Mouse (Mus musculus) kidney, embryonic 15.5 days (tissue): Measurements from ENCODE around the gene Gpr179. TPM values are rescaled to one million over a fixed set of nuclear protein-coding genes. Genes with fewer than 3 reads are reported as not detected.

Experiments used
- ATAC-seq: fragments of 200-750 bp; cut with Nextera tagmentation; replicated peaks from 2 replicates; pipeline ENCODE4 v1.8.0; 2017; ENCODE audit warnings: moderate TSS enrichment; ENCODE audit not compliant: low FRiP score
- H3K27ac ChIP-seq: fragments of 300-500 bp; sonication (generic); 2 replicates; pipeline ENCODE4 v1.5.1; 2015; ENCODE audit warnings: mild to moderate bottlenecking, inconsistent platforms
- H3K27me3 ChIP-seq: fragments of 300-500 bp; sonication (generic); 2 replicates; pipeline ENCODE4 v1.6.1; 2015; ENCODE audit warnings: inconsistent platforms
- H3K36me3 ChIP-seq: fragments of 300-500 bp; sonication (generic); 2 replicates; pipeline ENCODE4 v1.6.1; 2015; ENCODE audit warnings: inconsistent platforms
- H3K4me1 ChIP-seq: fragments of 300-500 bp; sonication (generic); 2 replicates; pipeline ENCODE4 v1.6.1; 2015; ENCODE audit warnings: inconsistent platforms
- H3K4me2 ChIP-seq: fragments of 300-500 bp; sonication (generic); 2 replicates; pipeline ENCODE4 v1.6.1; 2015; ENCODE audit warnings: moderate library complexity, mild to moderate bottlenecking, inconsistent platforms
- H3K4me3 ChIP-seq: fragments of 300-500 bp; sonication (generic); replicated peaks from 2 replicates; pipeline ENCODE4 v1.5.1; 2015; ENCODE audit warnings: mild to moderate bottlenecking, inconsistent platforms
- H3K9ac ChIP-seq: fragments of 300-500 bp; sonication (generic); 2 replicates; pipeline ENCODE4 v1.6.1; 2015; ENCODE audit warnings: mild to moderate bottlenecking, inconsistent platforms
- H3K9me3 ChIP-seq: fragments of 300-500 bp; sonication (generic); replicated peaks from 2 replicates; pipeline ENCODE4 v1.6.1; 2016; ENCODE audit warnings: inconsistent platforms
- WGBS: fragments of 180-500 bp; shearing (Covaris S2); methylation state at CpG from one replicate; pipeline ENCODE4 v1.1.7; 2015; ENCODE audit warnings: mixed read lengths; 5-methylcytosine and 5-hydroxymethylcytosine counted together
- polyA plus RNA-seq: library from polyadenylated mRNA; unstranded; fragments of >200 nt; fragmentation: Nextera tagmentation; extraction: Ambion mirVana; gene quantifications from 2 replicates; pipeline ENCODE4 v1.2.1, GENCODE M21; 2015

Gpr179 gene
- 0.10 and 0.53 TPM in 2 replicates for polyA plus RNA-seq

DNA sequence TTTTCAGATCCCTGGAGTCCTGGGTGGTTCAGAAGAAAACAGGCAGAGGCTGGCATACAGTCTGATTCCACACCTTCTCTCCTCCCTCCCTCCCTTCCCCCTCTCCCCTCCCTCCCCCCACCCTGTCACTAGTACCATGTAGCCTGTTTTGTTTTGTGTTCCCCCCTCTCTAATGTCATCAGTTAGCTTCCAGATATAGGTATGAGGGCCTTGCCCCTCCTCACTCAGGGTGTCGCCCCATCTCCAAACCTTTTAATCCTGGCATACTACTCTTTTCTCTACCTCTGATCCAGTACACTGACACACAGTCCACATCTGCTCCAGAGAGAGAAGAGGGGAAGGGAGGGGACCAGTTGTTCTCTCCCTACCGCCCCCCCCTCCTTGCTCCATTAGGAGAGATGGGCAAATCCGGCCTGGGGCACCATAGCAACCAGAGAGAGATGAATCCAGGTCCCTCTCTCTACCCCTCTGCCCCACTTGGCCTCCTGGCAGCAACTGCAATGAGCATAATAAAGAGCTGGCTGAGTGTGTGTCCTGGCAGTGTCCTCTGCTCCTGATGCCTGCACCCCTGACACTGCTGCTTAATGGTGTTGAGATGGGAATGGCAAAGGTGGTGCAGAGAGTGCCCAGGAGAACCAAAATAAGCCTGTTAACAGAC lies at the start of gene Gpr179:
Gene Gpr179, minus strand, starts transcription at position 51 of the 658 bp plus-strand sequence.
- no peak within 1 kb of the TSS for H3K4me3 ChIP-seq
- H3K4me1 ChIP-seq, result peaks cover 25% of the 10 kb centered on the region
- no peak within 1 kb of the TSS for H3K27ac ChIP-seq
- no peaks in the 10 kb centered on the region for H3K36me3 ChIP-seq
- H3K9ac ChIP-seq, result no peak within 1 kb of the TSS
- no peaks in the 10 kb centered on the region for H3K9me3 ChIP-seq
- no peaks in the 10 kb centered on the region for H3K27me3 ChIP-seq
- 70% methylated on average over 3 of the region's 3 CpGs for WGBS
- no peak for ATAC-seq
- no peak within 1 kb of the TSS for H3K4me2 ChIP-seq

- no peak overlapping the region; the same call in 1 of the 2 replicates for H3K4me2 ChIP-seq
- ATAC-seq, result 0 out of 2 replicates have a peak, but pooled peaks have one; percentile 13
These were observed 49.2 kb upstream of the Gpr179 start for GRCm38 (mm10) chr11:97401082-97401481.

DNA sequence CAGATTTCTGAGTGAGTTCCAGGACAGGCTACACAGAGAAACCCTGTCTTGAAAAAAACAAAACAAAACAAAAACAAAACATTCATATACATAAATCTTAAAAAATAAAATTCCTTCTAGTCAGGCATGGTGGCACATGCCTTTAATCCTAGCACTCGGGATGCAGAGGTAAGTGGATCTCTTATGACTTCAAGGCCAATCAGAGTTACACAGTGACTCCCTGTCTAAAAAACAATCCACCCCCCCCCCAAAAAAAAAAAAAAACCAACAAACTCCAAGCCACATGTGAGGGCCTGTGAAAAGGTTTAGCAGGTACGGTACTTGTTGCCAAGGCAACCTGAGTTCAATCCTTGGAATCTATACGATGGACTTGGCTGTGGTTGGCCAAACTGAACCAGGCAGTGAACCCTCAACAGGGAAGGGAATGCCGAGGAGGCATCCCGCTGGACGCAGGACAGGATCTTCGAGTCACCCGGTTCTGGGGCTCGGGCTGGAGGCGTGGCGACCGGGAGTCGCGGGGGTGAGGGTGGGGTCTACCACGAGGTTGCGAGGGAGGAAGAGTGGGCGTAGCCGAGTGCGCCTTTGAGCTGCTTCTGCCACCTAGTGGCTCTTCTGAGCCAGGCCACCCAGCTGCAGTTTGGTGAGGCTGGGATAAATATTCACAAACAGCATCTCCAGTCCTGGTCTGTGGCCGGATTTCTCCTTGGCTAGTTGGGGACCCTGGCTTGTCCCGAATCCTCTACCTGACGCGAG lies 48.3 kb upstream of the Gpr179 start:
- peak; percentile 50 for ATAC-seq
- Histone ChIP-seq H3K4me2 (peak overlapping the region; percentile 76), H3K4me3 (peak overlapping the region; percentile 40), H3K27me3 (0 out of 2 replicates have a peak, but pooled peaks cover 6% of the 10 kb centered on the region), H3K36me3 (peaks cover 15% of the 10 kb centered on the region), H3K4me1 (peaks cover 36% of the 10 kb centered on the region), H3K9me3 (no peaks in the 10 kb centered on the region), H3K9ac (no peak overlapping the region), H3K27ac (no peak overlapping the region)
- WGBS, result 3% methylated on average over 23 of the region's 23 CpGs

More at GRCm38 (mm10) chr11:97401082-97401481, 49.2 kb upstream of the Gpr179 start:
- peaks cover 45% of the 10 kb centered on the region for H3K4me1 ChIP-seq
- H3K36me3 ChIP-seq, result peaks cover 6% of the 10 kb centered on the region
- no peak overlapping the region for H3K27ac ChIP-seq
- peaks cover 15% of the 10 kb centered on the region for H3K27me3 ChIP-seq
- H3K4me3 ChIP-seq, result no peak overlapping the region
- H3K9ac ChIP-seq, result no peak overlapping the region
- whole genome bisulfite sequencing, result 24% methylated on average over 6 of the region's 6 CpGs
- H3K9me3 ChIP-seq, result no peaks in the 10 kb centered on the region

- Histone ChIP-seq H3K27ac (0 out of 2 replicates have a peak overlapping the region, but pooled peaks have one; percentile 18), H3K27me3 (0 out of 2 replicates have a peak, but pooled peaks cover 6% of the 10 kb centered on the region), H3K9ac (no peak overlapping the region), H3K4me3 (no peak overlapping the region), H3K9me3 (no peaks in the 10 kb centered on the region), H3K4me2 (no peak overlapping the region), H3K36me3 (peaks cover 31% of the 10 kb centered on the region), H3K4me1 (peaks cover 31% of the 10 kb centered on the region)
- 44% methylated on average over 2 of the region's 2 CpGs for WGBS
- no peak for ATAC-seq
These were observed 46.6 kb upstream of the Gpr179 start for GRCm38 (mm10) chr11:97398506-97398905.

DNA sequence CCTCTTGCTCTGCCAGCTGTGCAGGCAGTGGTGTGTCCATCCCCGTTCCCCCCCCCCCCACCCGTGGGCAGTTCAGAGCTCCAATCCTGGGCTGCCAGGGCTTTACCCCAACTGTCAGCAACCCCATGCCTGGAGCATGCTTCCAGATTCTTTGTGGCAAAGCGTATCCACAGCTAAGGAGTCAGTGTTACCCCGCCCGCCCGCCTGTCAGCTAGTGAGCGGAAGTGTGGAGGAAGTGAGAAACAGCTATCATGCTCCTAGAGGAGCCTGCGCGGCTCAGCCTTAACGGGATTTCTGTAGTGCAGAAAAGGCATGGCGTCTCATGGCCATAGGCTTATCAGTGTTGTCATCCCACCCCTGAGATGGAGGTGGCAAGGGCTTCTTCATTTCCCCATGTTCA lies 42.3 kb upstream of the Gpr179 start:
- 63% methylated on average over 11 of the region's 11 CpGs for WGBS
- Histone ChIP-seq H3K9ac (no peak overlapping the region), H3K4me3 (no peak overlapping the region), H3K4me1 (peaks cover 30% of the 10 kb centered on the region), H3K27me3 (no peaks in the 10 kb centered on the region), H3K4me2 (no peak overlapping the region), H3K9me3 (no peaks in the 10 kb centered on the region), H3K27ac (0 out of 2 replicates have a peak overlapping the region, but pooled peaks have one; percentile 23), H3K36me3 (peaks cover 71% of the 10 kb centered on the region)
- 0 out of 2 replicates have a peak, but pooled peaks have one; percentile 27 for ATAC-seq

DNA sequence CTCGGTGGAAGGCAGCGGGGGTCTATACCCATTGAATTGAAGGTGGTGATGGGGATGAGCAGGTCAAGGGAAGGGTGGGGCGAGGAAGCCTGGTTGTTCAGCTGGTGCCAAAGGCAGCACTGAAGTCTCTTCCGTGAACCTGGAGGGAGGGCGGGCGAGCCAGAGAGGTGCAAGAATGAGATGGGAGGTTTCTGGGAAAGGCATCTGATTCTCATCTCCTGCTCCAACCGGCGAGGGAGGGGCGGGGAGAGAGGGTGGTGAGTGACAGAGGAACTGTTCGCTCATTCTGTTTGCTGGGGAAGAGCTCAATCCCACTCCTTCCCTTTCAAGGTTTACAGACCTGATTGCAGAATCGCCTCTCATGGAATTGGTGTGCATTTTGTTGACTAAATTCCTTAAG lies 41.8 kb upstream of the Gpr179 start:
- no peak overlapping the region for H3K4me2 ChIP-seq
- H3K4me3 ChIP-seq, result no peak overlapping the region
- H3K36me3 ChIP-seq, result peaks cover 76% of the 10 kb centered on the region
- 0 out of 2 replicates have a peak overlapping the region, but pooled peaks have one; percentile 23 for H3K27ac ChIP-seq
- H3K27me3 ChIP-seq, result no peaks in the 10 kb centered on the region
- H3K9ac ChIP-seq, result no peak overlapping the region
- ATAC-seq, result no peak
- WGBS, result 67% methylated on average over 11 of the region's 11 CpGs
- H3K9me3 ChIP-seq, result no peaks in the 10 kb centered on the region
- H3K4me1 ChIP-seq, result peaks cover 29% of the 10 kb centered on the region

- Histone ChIP-seq H3K4me2 (no peak overlapping the region), H3K9me3 (no peaks in the 10 kb centered on the region), H3K27ac (no peak overlapping the region), H3K4me1 (peaks cover 17% of the 10 kb centered on the region), H3K4me3 (no peak overlapping the region), H3K9ac (no peak overlapping the region), H3K36me3 (peaks cover 86% of the 10 kb centered on the region), H3K27me3 (no peaks in the 10 kb centered on the region)
- no peak for ATAC-seq
- WGBS, result 84% methylated on average over 8 of the region's 8 CpGs
These were observed 37.2 kb upstream of the Gpr179 start for GRCm38 (mm10) chr11:97389127-97389526.

DNA sequence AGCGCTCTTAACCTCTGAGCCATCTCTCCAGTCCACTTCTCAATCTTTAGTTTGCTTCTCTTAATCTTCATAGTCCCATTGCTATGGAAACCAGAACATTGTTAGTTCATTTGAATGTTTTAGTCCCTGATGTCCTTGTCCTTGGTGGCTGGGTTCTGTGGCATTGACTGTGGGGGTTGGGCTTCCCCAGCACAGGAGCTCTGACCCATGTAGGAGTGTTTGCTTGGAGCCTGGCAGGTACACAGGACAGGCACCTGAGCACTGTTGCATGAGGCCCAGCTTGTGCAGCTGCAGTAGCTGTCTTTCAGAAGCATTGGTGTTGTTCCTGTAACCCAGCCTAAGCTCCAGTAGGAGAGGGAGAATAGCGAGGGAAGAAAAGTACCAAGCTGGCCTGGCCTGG lies 35.9 kb upstream of the Gpr179 start:
- ATAC-seq, result no peak
- Histone ChIP-seq H3K27ac (no peak overlapping the region), H3K36me3 (peaks cover 86% of the 10 kb centered on the region), H3K9me3 (no peaks in the 10 kb centered on the region), H3K27me3 (no peaks in the 10 kb centered on the region), H3K9ac (no peak overlapping the region), H3K4me3 (no peak overlapping the region), H3K4me2 (no peak overlapping the region), H3K4me1 (peaks cover 6% of the 10 kb centered on the region; the same call in 1 of the 2 replicates)
- WGBS, result 89% methylated on average over 2 of the region's 2 CpGs

DNA sequence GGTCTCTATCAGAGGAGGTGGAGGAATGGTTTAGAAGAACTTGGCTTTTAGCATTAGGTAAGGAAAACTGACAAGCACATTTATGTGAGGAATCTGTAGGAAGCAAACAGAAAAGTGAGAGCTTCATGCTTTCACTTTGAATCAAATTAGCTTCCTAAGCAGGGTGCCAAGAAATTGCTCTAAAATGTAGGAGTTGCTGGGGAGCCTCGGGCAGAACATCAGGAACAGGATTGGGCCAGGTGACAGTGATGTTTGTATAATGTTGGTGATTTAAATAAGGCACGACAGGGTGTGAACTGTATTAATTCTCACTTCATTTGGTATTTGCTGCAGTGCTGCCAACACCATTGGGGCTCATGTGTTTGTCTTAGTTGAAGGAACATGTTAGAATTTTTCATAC lies 31.9 kb upstream of the Gpr179 start:
- no peaks in the 10 kb centered on the region for H3K9me3 ChIP-seq
- no peak overlapping the region for H3K4me3 ChIP-seq
- peak overlapping the region; percentile 45; the same call in 1 of the 2 replicates for H3K27ac ChIP-seq
- no peak for ATAC-seq
- H3K27me3 ChIP-seq, result no peaks in the 10 kb centered on the region
- H3K36me3 ChIP-seq, result peaks cover 81% of the 10 kb centered on the region
- no peaks in the 10 kb centered on the region for H3K4me1 ChIP-seq
- no peak overlapping the region for H3K4me2 ChIP-seq
- H3K9ac ChIP-seq, result no peak overlapping the region
- WGBS, result 77% methylated on average over 2 of the region's 2 CpGs

DNA sequence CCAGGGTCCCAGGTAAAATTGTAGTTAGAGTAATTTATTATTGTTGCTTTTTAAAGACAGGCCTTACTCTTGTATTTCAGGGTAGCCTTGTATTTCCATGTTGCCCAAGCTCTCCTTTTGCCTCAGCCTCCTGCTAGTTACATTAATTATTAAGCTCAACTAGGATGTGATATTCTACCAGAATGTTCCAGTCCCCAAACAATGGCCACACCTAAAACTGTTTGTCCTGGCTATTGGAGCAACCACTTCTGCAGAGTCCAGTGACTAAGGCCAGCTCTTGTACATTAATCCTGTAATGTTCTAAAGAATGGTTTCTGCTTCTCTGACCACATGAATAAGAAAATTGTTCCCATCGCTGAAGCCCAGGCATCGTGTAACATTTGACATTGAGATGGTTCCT lies 31.1 kb upstream of the Gpr179 start:
- Histone ChIP-seq H3K4me3 (no peak overlapping the region), H3K9me3 (no peaks in the 10 kb centered on the region), H3K36me3 (peaks cover 84% of the 10 kb centered on the region), H3K27ac (peak overlapping the region; percentile 45; the same call in 1 of the 2 replicates), H3K4me1 (no peaks in the 10 kb centered on the region), H3K27me3 (no peaks in the 10 kb centered on the region), H3K4me2 (no peak overlapping the region), H3K9ac (no peak overlapping the region)
- no peak for ATAC-seq
- WGBS, result 86% methylated on average over 2 of the region's 2 CpGs

- WGBS, result 79% methylated on average over 3 of the region's 3 CpGs
- ATAC-seq, result no peak
These were observed 28.2 kb upstream of the Gpr179 start for GRCm38 (mm10) chr11:97380036-97380435.

DNA sequence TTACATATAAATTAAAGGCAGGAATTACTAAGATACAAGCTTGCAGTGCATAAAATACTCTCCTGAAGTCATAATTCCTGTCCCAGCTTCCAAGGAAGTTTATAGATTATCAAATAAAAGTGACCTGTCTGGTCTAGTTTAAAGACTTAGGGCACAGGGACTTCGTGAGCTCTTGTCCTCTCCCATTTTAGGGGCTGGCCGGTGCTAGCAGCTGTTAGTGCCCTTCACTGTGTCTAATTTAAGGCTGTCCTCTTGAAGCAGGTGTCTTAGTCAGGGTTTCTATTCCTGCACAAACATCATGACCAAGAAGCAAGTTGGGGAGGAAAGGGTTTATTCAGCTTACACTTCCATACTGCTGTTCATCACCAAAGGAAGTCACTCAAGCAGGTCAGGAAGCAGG lies 21.5 kb upstream of the Gpr179 start:
- no peak overlapping the region for H3K27ac ChIP-seq
- no peak overlapping the region for H3K4me2 ChIP-seq
- H3K27me3 ChIP-seq, result no peaks in the 10 kb centered on the region
- H3K36me3 ChIP-seq, result peaks cover 49% of the 10 kb centered on the region
- 75% methylated on average over 2 of the region's 2 CpGs for WGBS
- H3K9me3 ChIP-seq, result no peaks in the 10 kb centered on the region
- no peak overlapping the region for H3K9ac ChIP-seq
- no peak overlapping the region for H3K4me3 ChIP-seq
- H3K4me1 ChIP-seq, result no peaks in the 10 kb centered on the region
- ATAC-seq, result no peak

More at GRCm38 (mm10) chr11:97380036-97380435, 28.2 kb upstream of the Gpr179 start:
- no peak overlapping the region for H3K27ac ChIP-seq
- no peaks in the 10 kb centered on the region for H3K4me1 ChIP-seq
- no peak overlapping the region for H3K4me3 ChIP-seq
- H3K27me3 ChIP-seq, result no peaks in the 10 kb centered on the region
- H3K9ac ChIP-seq, result no peak overlapping the region
- H3K36me3 ChIP-seq, result peaks cover 86% of the 10 kb centered on the region
- H3K9me3 ChIP-seq, result no peaks in the 10 kb centered on the region
- no peak overlapping the region for H3K4me2 ChIP-seq
